Mouse (Mus musculus): Measurements from ENCODE around the gene Sowaha.
"Not testable (repeated sequence)": the region's sequence is repeated elsewhere in the genome, so short reads cannot be mapped to it uniquely, and the experiment has no call there.

The Sowaha gene

DNA sequence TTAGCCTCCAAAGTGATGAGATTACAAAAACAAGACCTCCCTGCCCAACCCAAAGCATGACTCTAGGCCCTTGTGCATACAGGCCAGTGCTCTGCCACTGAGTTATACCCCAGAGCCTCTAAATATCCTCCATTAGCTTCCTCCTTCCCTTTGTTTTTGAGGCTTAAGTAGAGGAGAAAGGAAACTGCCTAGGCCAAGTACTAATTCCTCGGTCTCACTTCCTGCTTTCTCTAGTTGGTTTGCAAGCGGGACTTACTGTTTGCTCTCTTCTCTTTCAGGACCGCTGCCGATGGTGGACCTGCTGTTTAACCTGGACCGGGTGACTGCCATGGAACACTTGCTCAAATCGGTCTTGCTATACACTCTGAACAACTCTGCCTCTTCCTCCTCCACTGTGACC, 43.7 kb downstream of the Sowaha start:
- no peak for DNase-seq (ENCODE audit: low spot score)

DNA sequence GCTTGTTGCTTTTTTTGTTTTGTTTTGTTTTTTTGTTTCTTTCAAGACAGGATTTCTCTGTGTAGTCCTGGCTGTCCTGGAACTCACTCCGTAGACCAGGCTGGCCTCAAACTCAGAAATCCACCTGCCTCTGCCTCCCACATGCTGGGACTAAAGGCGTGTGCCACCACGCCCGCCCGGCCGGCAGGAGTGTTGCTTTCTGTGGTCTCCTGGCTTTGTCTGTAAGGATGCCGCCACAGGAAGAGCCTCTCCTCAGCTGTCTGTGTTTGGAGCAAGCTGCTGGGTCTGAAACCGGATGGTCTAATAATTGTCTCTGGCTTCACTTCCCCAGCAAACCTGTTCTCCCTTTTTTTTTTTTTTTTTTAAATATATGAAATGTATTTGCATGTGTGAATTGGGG, 44.6 kb downstream of the Sowaha start:
- no peak for DNase-seq (ENCODE audit: low spot score)

DNA sequence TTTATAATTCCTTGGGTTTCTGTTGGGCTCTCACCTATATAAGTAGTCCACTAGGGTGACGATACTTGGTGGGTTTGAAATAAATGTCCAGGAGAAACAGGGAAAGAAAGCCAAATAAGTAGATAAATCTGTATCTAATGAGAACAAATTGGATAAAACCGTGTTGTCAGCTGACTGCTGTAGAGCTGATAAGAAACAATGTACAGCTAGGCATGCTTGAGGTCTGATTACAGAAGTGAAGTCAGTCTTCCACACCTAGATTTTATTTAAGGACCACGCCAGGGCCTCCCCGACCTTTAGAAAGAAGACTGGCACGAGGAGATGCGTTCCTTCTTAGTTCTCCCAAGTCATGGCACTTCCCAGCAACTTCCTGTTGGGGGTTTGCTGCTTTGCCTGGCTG, 47.0 kb downstream of the Sowaha start:
- no peak for DNase-seq (ENCODE audit: low spot score)

DNA sequence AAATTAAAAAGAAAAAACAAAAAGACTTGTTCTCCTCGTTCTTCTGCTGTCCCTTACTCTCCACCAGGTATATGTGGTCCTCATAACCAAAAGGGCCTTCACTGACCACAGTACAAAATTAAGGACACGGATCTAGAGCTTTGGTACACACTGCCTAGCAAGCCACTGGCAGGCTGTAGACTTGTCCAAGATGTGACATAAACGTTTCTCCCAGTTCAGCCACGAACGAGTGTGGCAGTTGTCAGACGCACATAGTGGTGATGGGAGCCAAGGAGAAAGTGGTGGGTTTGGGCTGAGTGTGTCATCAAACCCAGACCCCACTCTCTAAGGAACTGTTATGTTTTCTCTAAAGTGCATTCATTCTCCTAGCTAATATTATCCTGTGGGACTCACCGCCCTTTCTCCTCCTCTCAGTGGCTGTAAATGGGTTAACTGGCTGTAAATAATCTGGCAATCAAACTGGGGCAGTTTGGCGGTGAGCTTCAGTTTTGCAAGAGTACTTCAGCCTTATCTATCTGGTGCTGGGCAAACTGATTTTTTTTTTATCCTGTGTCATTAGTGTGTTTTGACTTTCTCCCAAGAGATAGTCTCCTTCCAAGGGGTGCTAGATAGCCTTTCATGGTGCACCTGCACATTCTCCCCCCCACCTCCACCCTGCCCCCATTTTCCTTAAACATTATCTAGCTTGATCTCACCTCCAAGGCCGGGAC, 48.6 kb downstream of the Sowaha start:
- DNase-seq (ENCODE audit: low spot score) = peak; percentile 64

DNA sequence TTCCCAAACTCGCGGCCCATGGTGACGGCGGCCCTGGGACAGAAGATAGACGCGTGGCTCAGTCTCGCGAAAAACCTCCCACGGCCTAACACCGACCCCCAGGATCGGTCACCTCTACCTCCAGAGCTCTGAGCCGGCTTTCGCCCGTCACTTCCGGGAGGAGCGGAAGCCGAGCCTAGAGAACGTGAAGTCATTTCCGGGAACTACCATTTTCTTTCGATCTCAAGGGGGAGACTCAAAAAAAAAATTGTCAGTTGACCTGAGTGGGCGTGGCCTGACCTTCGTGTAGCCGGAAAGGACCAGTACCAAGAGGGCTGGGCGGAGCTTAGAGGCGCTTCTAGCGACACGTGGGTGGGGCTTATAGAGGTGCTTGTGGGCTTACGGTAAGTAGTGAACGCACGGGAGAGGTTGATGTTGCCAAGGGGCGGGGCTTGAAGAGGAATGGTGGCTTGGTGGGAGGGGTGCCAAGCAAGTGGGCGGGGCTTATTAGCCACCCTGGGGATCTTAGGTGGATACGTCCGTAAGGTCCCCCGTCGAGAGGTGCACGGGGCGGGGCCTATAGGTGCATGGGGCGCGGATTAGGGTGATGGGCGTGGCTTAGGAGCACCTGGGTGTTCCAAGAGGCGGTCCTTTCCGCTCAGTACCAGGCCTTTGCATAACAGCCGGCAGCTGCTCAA, 49.3 kb downstream of the Sowaha start, which contains the start of the genes Uqcrq and Gdf9:
TSS of gene Uqcrq (minus strand) at position 162 of the 677 bp plus-strand sequence.
TSS of gene Gdf9 (plus strand) at position 354 of the 677 bp plus-strand sequence.
- peak; percentile 100 for DNase-seq (ENCODE audit: low spot score)

DNA sequence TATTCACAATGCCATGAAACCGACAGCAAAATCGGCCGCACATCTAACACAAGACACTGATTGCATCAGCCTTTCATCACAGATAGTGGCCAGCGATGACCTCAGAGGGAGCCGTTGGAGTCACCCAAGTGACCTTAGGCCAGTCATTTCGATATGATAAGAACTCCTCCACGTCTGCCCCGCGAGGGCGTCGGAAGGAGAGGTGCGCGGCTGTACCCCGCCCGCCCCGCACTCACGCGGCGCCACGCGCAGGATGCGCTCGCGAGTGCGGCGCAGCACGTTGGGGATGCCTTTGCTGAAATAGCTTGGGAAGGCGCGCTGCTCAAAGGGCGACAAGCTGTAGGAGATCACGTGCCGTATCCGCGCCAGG, 49.8 kb downstream of the Sowaha start:
- DNase-seq (ENCODE audit: low spot score) = peak; percentile 90

DNA sequence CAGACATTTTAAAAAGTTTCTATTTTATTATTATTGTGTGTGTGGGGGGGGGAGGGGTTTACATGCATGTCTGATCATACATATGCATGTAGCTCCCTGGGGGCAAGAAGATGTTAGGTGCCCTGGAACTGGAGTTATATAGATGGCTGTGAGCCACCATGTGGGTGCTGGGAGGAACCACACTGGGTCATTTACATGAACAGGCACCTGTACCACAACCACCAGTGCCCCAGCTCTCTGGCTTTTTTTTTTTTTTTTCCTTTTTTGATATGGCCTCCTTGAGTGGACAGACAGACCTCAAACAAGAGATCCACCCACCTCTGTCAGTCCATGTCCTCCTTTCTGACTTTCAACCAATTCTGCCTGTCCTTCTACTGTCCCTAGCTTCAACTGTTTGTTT, 50.9 kb downstream of the Sowaha start:
- DNase-seq (ENCODE audit: low spot score) = peak; percentile 34

DNA sequence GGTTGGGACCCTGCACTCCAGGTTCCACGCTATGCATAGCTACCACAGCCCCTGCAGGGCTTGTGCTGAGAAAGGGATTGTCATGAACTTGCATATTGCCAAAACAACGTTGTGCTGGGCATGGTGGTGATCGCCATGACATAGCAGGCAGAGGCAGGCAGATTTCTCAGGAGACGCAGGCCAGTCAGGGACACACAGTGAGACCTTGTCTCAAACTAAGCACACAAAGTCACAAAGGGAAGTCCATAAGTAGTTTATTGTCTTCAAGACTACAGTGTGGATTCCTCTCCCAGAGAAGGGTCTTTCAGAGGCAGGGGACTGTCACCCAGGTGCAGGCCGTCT, 51.4 kb downstream of the Sowaha start:
- no peak for DNase-seq (ENCODE audit: low spot score)

DNA sequence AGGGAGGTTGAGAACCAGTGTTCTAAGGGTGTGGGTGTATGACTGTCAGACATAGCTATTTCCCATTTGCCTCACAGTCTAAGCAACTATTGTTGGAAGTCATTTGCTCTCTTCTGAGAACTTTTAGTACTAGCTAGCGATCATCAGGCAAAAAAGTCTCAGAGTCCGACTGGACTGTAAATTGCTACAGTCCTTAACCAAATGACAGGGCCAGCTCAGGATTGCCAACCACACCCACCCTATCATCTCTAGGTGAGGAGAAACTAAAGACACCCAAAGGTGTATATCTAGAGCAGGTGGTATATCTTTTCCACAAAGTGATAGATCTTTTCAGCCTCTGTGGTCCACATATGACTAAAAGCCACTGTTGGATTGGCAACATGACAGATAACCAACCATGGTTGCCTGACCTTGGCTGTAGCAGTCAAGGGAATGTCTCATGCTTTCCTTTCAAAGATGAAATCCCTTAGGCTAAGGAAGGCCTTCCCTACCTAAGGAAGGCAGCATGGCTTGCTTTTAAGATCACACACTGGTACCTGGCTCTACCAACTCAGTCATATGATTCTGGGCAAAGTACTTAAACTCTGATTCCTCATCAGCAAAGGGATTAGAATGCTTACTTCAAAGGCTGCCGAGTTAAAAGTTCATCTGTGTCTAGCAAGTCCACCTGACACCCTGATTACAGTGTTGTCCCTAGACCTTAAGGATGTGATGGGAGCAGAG, 51.9 kb downstream of the Sowaha start:
- DNase-seq (ENCODE audit: low spot score) = no peak

DNA sequence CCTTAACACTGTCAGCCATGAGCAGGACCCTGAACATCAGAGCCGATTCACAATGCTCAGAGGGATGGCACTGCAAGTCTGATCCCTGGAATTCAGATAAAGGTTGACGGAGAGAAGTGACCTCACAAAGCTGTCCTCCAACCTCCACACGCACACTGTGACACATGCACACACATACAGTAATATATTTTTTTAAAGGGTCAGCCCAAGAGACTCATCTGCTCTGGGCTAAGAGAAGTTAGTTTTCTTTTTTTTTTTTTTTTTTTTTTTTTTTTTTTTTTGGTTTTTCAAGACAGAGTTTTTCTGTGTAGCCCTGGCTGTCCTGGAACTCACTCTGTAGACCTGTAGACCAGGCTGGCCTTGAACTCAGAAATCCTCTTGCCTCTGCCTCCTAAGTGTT, 53.2 kb downstream of the Sowaha start:
- DNase-seq (ENCODE audit: low spot score) = not testable (repeated sequence)

All from MN1 (cell line).